Mouse (Mus musculus): ENCODE measurements around the gene Gnptg. TPM values are rescaled to one million over a fixed set of nuclear protein-coding genes. Genes with fewer than 3 reads are reported as not detected.

The Gnptg gene
- polyA plus RNA-seq, 1 experiment from 2014 or later, result 57.2 TPM

- peak; percentile 91 for DNase-seq (ENCODE audit: low spot score)
- H3K4me1 ChIP-seq (replicated peaks; ENCODE audit: control insufficient read depth, insufficient read depth, low read length), result no peaks in the 10 kb centered on the region; the same call in 1 of the 2 replicates
- H3K36me3 ChIP-seq (ENCODE audit: control insufficient read depth, insufficient read depth, low read length), result peaks cover 7% of the 10 kb centered on the region; the same call in 1 of the 2 replicates
- H3K27me3 ChIP-seq (ENCODE audit: control insufficient read depth, insufficient read depth, low read length), result no peaks in the 10 kb centered on the region
- H3K4me3 ChIP-seq (ENCODE audit: low read depth, low read length), result peak overlapping the region; percentile 99
- no peaks in the 10 kb centered on the region for H3K9me3 ChIP-seq (ENCODE audit: control insufficient read depth, low read length)
- H3K9ac ChIP-seq (ENCODE audit: low read depth, low read length), result peak overlapping the region; percentile 100
- peak overlapping the region; percentile 96 for H3K27ac ChIP-seq (ENCODE audit: low read depth, low read length)
- ATAC-seq (ENCODE audit: low FRiP score), result peak; percentile 90
- WGBS, result under 1% methylated on average over 78 of the region's 92 CpGs
- peak overlapping the region; percentile 90 for H3K4me2 ChIP-seq (replicated peaks; ENCODE audit: low read depth, low read length)
Measured at GRCm38 (mm10) chr17:25272951-25273705, 33.2 kb upstream of the Gnptg start.

- ATAC-seq (ENCODE audit: low FRiP score), result no peak
- Histone ChIP-seq H3K4me3 (ENCODE audit: low read depth, low read length) (peak overlapping the region; percentile 99), H3K9ac (ENCODE audit: low read depth, low read length) (peak overlapping the region; percentile 100), H3K4me1 (replicated peaks; ENCODE audit: control insufficient read depth, insufficient read depth, low read length) (no peaks in the 10 kb centered on the region; the same call in 1 of the 2 replicates), H3K27me3 (ENCODE audit: control insufficient read depth, insufficient read depth, low read length) (no peaks in the 10 kb centered on the region), H3K9me3 (ENCODE audit: control insufficient read depth, low read length) (no peaks in the 10 kb centered on the region), H3K36me3 (ENCODE audit: control insufficient read depth, insufficient read depth, low read length) (peaks cover 10% of the 10 kb centered on the region), H3K4me2 (replicated peaks; ENCODE audit: low read depth, low read length) (peak overlapping the region; percentile 90), H3K27ac (ENCODE audit: low read depth, low read length) (peak overlapping the region; percentile 96; the same call in 1 of the 2 replicates)
- WGBS, result 2% methylated on average over 10 of the region's 10 CpGs
- DNase-seq (ENCODE audit: low spot score), result peak; percentile 46
Measured at GRCm38 (mm10) chr17:25272326-25272725, 32.4 kb upstream of the Gnptg start.

- DNase-seq (ENCODE audit: low spot score) (no peak), ATAC-seq (ENCODE audit: low FRiP score) (no peak)
- H3K27ac ChIP-seq (ENCODE audit: low read depth, low read length), result no peak overlapping the region
- no peak overlapping the region for H3K9ac ChIP-seq (ENCODE audit: low read depth, low read length)
- H3K4me2 ChIP-seq (replicated peaks; ENCODE audit: low read depth, low read length), result peak overlapping the region; percentile 90
- H3K27me3 ChIP-seq (ENCODE audit: control insufficient read depth, insufficient read depth, low read length), result no peaks in the 10 kb centered on the region
- H3K36me3 ChIP-seq (ENCODE audit: control insufficient read depth, insufficient read depth, low read length), result peaks cover 23% of the 10 kb centered on the region
- 85% methylated on average over 2 of the region's 2 CpGs for WGBS
- H3K9me3 ChIP-seq (ENCODE audit: control insufficient read depth, low read length), result no peaks in the 10 kb centered on the region
- H3K4me3 ChIP-seq (ENCODE audit: low read depth, low read length), result peak overlapping the region; percentile 99; the same call in 1 of the 2 replicates
- no peaks in the 10 kb centered on the region; the same call in 1 of the 2 replicates for H3K4me1 ChIP-seq (replicated peaks; ENCODE audit: control insufficient read depth, insufficient read depth, low read length)
Measured at GRCm38 (mm10) chr17:25270795-25271335, 30.9 kb upstream of the Gnptg start.

- Histone ChIP-seq H3K27ac (ENCODE audit: low read depth, low read length) (no peak overlapping the region), H3K36me3 (ENCODE audit: control insufficient read depth, insufficient read depth, low read length) (peaks cover 42% of the 10 kb centered on the region), H3K27me3 (ENCODE audit: control insufficient read depth, insufficient read depth, low read length) (no peaks in the 10 kb centered on the region), H3K9ac (ENCODE audit: low read depth, low read length) (no peak overlapping the region), H3K4me1 (replicated peaks; ENCODE audit: control insufficient read depth, insufficient read depth, low read length) (no peaks in the 10 kb centered on the region), H3K4me3 (ENCODE audit: low read depth, low read length) (no peak overlapping the region), H3K9me3 (ENCODE audit: control insufficient read depth, low read length) (no peaks in the 10 kb centered on the region), H3K4me2 (replicated peaks; ENCODE audit: low read depth, low read length) (no peak overlapping the region)
- ATAC-seq (ENCODE audit: low FRiP score), result no peak
- 80% methylated on average over 3 of the region's 3 CpGs for WGBS
- DNase-seq (ENCODE audit: low spot score), result no peak
Measured at GRCm38 (mm10) chr17:25264453-25264852, 24.5 kb upstream of the Gnptg start.

- Histone ChIP-seq H3K27ac (ENCODE audit: low read depth, low read length) (no peak overlapping the region), H3K36me3 (ENCODE audit: control insufficient read depth, insufficient read depth, low read length) (peaks cover 5% of the 10 kb centered on the region), H3K9me3 (ENCODE audit: control insufficient read depth, low read length) (no peaks in the 10 kb centered on the region), H3K9ac (ENCODE audit: low read depth, low read length) (no peak overlapping the region), H3K4me3 (ENCODE audit: low read depth, low read length) (no peak overlapping the region), H3K4me1 (replicated peaks; ENCODE audit: control insufficient read depth, insufficient read depth, low read length) (peaks cover 17% of the 10 kb centered on the region), H3K4me2 (replicated peaks; ENCODE audit: low read depth, low read length) (no peak overlapping the region), H3K27me3 (ENCODE audit: control insufficient read depth, insufficient read depth, low read length) (peaks cover 16% of the 10 kb centered on the region)
- DNase-seq (ENCODE audit: low spot score) (no peak), ATAC-seq (ENCODE audit: low FRiP score) (no peak)
- WGBS, result 57% methylated on average over 6 of the region's 6 CpGs
Measured at GRCm38 (mm10) chr17:25257804-25258261, 17.9 kb upstream of the Gnptg start.

GRCm38 (mm10) chr17:25256140-25256754 is 16.3 kb upstream of the Gnptg start, which contains the start of gene Baiap3:
TSS of gene Baiap3 (minus strand) at chr17:25256364.
- H3K4me1 ChIP-seq (replicated peaks; ENCODE audit: control insufficient read depth, insufficient read depth, low read length), result peaks cover 19% of the 10 kb centered on the region
- peak; percentile 39; the same call in 1 of the 2 replicates for ATAC-seq (ENCODE audit: low FRiP score)
- 4% methylated on average over 33 of the region's 35 CpGs for WGBS
- H3K27ac ChIP-seq (ENCODE audit: low read depth, low read length), result no peak within 1 kb of the TSS
- peak within 1 kb of the TSS; percentile 51 for H3K4me2 ChIP-seq (replicated peaks; ENCODE audit: low read depth, low read length)
- no peaks in the 10 kb centered on the region for H3K36me3 ChIP-seq (ENCODE audit: control insufficient read depth, insufficient read depth, low read length)
- DNase-seq (ENCODE audit: low spot score), result peak; percentile 55
- peak within 1 kb of the TSS; percentile 28 for H3K4me3 ChIP-seq (ENCODE audit: low read depth, low read length)
- peaks cover 16% of the 10 kb centered on the region for H3K27me3 ChIP-seq (ENCODE audit: control insufficient read depth, insufficient read depth, low read length)
- H3K9ac ChIP-seq (ENCODE audit: low read depth, low read length), result no peak within 1 kb of the TSS
- H3K9me3 ChIP-seq (ENCODE audit: control insufficient read depth, low read length), result no peaks in the 10 kb centered on the region

- ATAC-seq (ENCODE audit: low FRiP score), result no peak
- no peak overlapping the region for H3K4me2 ChIP-seq (replicated peaks; ENCODE audit: low read depth, low read length)
- peaks cover 19% of the 10 kb centered on the region for H3K4me1 ChIP-seq (replicated peaks; ENCODE audit: control insufficient read depth, insufficient read depth, low read length)
- no peak for DNase-seq (ENCODE audit: low spot score)
- peaks cover 16% of the 10 kb centered on the region for H3K27me3 ChIP-seq (ENCODE audit: control insufficient read depth, insufficient read depth, low read length)
- no peak overlapping the region for H3K27ac ChIP-seq (ENCODE audit: low read depth, low read length)
- WGBS, result 71% methylated on average over 2 of the region's 2 CpGs
- H3K36me3 ChIP-seq (ENCODE audit: control insufficient read depth, insufficient read depth, low read length), result no peaks in the 10 kb centered on the region
- H3K4me3 ChIP-seq (ENCODE audit: low read depth, low read length), result no peak overlapping the region
- H3K9ac ChIP-seq (ENCODE audit: low read depth, low read length), result no peak overlapping the region
- no peaks in the 10 kb centered on the region for H3K9me3 ChIP-seq (ENCODE audit: control insufficient read depth, low read length)
Measured at GRCm38 (mm10) chr17:25255110-25255509, 15.2 kb upstream of the Gnptg start.

GRCm38 (mm10) chr17:25253760-25254159 is 13.8 kb upstream of the Gnptg start:
- Histone ChIP-seq H3K27ac (ENCODE audit: low read depth, low read length) (no peak overlapping the region), H3K36me3 (ENCODE audit: control insufficient read depth, insufficient read depth, low read length) (no peaks in the 10 kb centered on the region), H3K9ac (ENCODE audit: low read depth, low read length) (0 out of 2 replicates have a peak overlapping the region, but pooled peaks have one; percentile 34), H3K4me2 (replicated peaks; ENCODE audit: low read depth, low read length) (0 out of 2 replicates have a peak overlapping the region, but pooled peaks have one; percentile 8), H3K4me1 (replicated peaks; ENCODE audit: control insufficient read depth, insufficient read depth, low read length) (peaks cover 19% of the 10 kb centered on the region), H3K27me3 (ENCODE audit: control insufficient read depth, insufficient read depth, low read length) (peaks cover 16% of the 10 kb centered on the region), H3K9me3 (ENCODE audit: control insufficient read depth, low read length) (no peaks in the 10 kb centered on the region), H3K4me3 (ENCODE audit: low read depth, low read length) (no peak overlapping the region)
- no peak for ATAC-seq (ENCODE audit: low FRiP score)
- WGBS, result 21% methylated on average over 10 of the region's 10 CpGs
- peak; percentile 50 for DNase-seq (ENCODE audit: low spot score)
